Mouse (Mus musculus): ENCODE results near the gene D130043K22Rik. TPM values are rescaled to one million over a fixed set of nuclear protein-coding genes. Genes with fewer than 3 reads are reported as not detected.
A peak's percentile ranks its signal among the peaks of the same experiment; 100 is the strongest.

Gene D130043K22Rik
- polyA plus RNA-seq, 1 experiment from 2014 or later, result 2.7 TPM

- Histone ChIP-seq H3K9ac (replicated peaks) (no peak overlapping the region), H3K36me3 (peaks cover 38% of the 10 kb centered on the region), H3K27me3 (no peaks in the 10 kb centered on the region), H3K4me2 (replicated peaks) (no peak overlapping the region), H3K4me3 (replicated peaks) (no peak overlapping the region), H3K9me3 (no peaks in the 10 kb centered on the region), H3K4me1 (replicated peaks) (no peaks in the 10 kb centered on the region), H3K27ac (no peak overlapping the region)
- 95% methylated on average over 7 of the region's 7 CpGs for WGBS
- ATAC-seq, result no peak
Measured at GRCm38 (mm10) chr13:24913576-24913975, 68.6 kb downstream of the D130043K22Rik start.

GRCm38 (mm10) chr13:24914915-24915314, 70.0 kb downstream of the D130043K22Rik start:
- no peak for ATAC-seq
- H3K36me3 ChIP-seq, result peaks cover 42% of the 10 kb centered on the region
- no peaks in the 10 kb centered on the region for H3K4me1 ChIP-seq (replicated peaks)
- no peaks in the 10 kb centered on the region for H3K9me3 ChIP-seq
- H3K4me3 ChIP-seq (replicated peaks), result no peak overlapping the region
- no peaks in the 10 kb centered on the region for H3K27me3 ChIP-seq
- H3K27ac ChIP-seq, result no peak overlapping the region
- 93% methylated on average over 4 of the region's 4 CpGs for WGBS
- no peak overlapping the region for H3K9ac ChIP-seq (replicated peaks)
- no peak overlapping the region for H3K4me2 ChIP-seq (replicated peaks)

GRCm38 (mm10) chr13:24915831-24916230, 70.9 kb downstream of the D130043K22Rik start:
- ATAC-seq, result no peak
- no peaks in the 10 kb centered on the region for H3K4me1 ChIP-seq (replicated peaks)
- peaks cover 42% of the 10 kb centered on the region for H3K36me3 ChIP-seq
- WGBS, result 75% methylated on average over 13 of the region's 13 CpGs
- no peaks in the 10 kb centered on the region for H3K9me3 ChIP-seq
- H3K4me2 ChIP-seq (replicated peaks), result no peak overlapping the region
- H3K27me3 ChIP-seq, result no peaks in the 10 kb centered on the region
- H3K4me3 ChIP-seq (replicated peaks), result no peak overlapping the region
- no peak overlapping the region for H3K27ac ChIP-seq
- H3K9ac ChIP-seq (replicated peaks), result no peak overlapping the region

GRCm38 (mm10) chr13:24920333-24920977, 75.5 kb downstream of the D130043K22Rik start:
- H3K27ac ChIP-seq, result no peak overlapping the region
- ATAC-seq, result peak; percentile 75
- no peaks in the 10 kb centered on the region for H3K27me3 ChIP-seq
- 29% methylated on average over 5 of the region's 5 CpGs for WGBS
- H3K36me3 ChIP-seq, result peaks cover 50% of the 10 kb centered on the region
- H3K9ac ChIP-seq (replicated peaks), result no peak overlapping the region
- no peak overlapping the region for H3K4me2 ChIP-seq (replicated peaks)
- H3K4me3 ChIP-seq (replicated peaks), result no peak overlapping the region
- no peaks in the 10 kb centered on the region for H3K4me1 ChIP-seq (replicated peaks)
- no peaks in the 10 kb centered on the region for H3K9me3 ChIP-seq

- no peaks in the 10 kb centered on the region for H3K27me3 ChIP-seq
- WGBS, result 91% methylated on average over 6 of the region's 6 CpGs
- H3K4me3 ChIP-seq (replicated peaks), result no peak overlapping the region
- no peaks in the 10 kb centered on the region for H3K9me3 ChIP-seq
- no peak overlapping the region for H3K27ac ChIP-seq
- H3K36me3 ChIP-seq, result peaks cover 54% of the 10 kb centered on the region
- H3K9ac ChIP-seq (replicated peaks), result no peak overlapping the region
- no peak overlapping the region for H3K4me2 ChIP-seq (replicated peaks)
- H3K4me1 ChIP-seq (replicated peaks), result no peaks in the 10 kb centered on the region
- no peak for ATAC-seq
Measured at GRCm38 (mm10) chr13:24921281-24921680, 76.3 kb downstream of the D130043K22Rik start.

GRCm38 (mm10) chr13:24923991-24924390, 79.1 kb downstream of the D130043K22Rik start:
- H3K9ac ChIP-seq (replicated peaks), result no peak overlapping the region
- no peak overlapping the region for H3K4me2 ChIP-seq (replicated peaks)
- no peak overlapping the region for H3K4me3 ChIP-seq (replicated peaks)
- H3K36me3 ChIP-seq, result peaks cover 37% of the 10 kb centered on the region
- no peak overlapping the region for H3K27ac ChIP-seq
- ATAC-seq, result no peak
- H3K4me1 ChIP-seq (replicated peaks), result no peaks in the 10 kb centered on the region
- WGBS, result 98% methylated on average over 5 of the region's 5 CpGs
- H3K27me3 ChIP-seq, result no peaks in the 10 kb centered on the region
- no peaks in the 10 kb centered on the region for H3K9me3 ChIP-seq

GRCm38 (mm10) chr13:24930591-24930990, 85.7 kb downstream of the D130043K22Rik start:
- Histone ChIP-seq H3K9ac (replicated peaks) (no peak overlapping the region), H3K27ac (no peak overlapping the region), H3K4me1 (replicated peaks) (no peaks in the 10 kb centered on the region), H3K36me3 (peaks cover 4% of the 10 kb centered on the region), H3K4me2 (replicated peaks) (no peak overlapping the region), H3K27me3 (no peaks in the 10 kb centered on the region), H3K4me3 (replicated peaks) (no peak overlapping the region), H3K9me3 (no peaks in the 10 kb centered on the region)
- no peak for ATAC-seq

- 94% methylated on average over 7 of the region's 7 CpGs for WGBS
- Histone ChIP-seq H3K4me3 (replicated peaks) (no peak overlapping the region), H3K27me3 (no peaks in the 10 kb centered on the region), H3K4me2 (replicated peaks) (no peak overlapping the region), H3K27ac (no peak overlapping the region), H3K9ac (replicated peaks) (no peak overlapping the region), H3K9me3 (no peaks in the 10 kb centered on the region), H3K36me3 (no peaks in the 10 kb centered on the region), H3K4me1 (replicated peaks) (peaks cover 14% of the 10 kb centered on the region)
- ATAC-seq, result no peak
Measured at GRCm38 (mm10) chr13:24933199-24933598, 88.3 kb downstream of the D130043K22Rik start.

GRCm38 (mm10) chr13:24936772-24937107, 91.8 kb downstream of the D130043K22Rik start:
- Histone ChIP-seq H3K27me3 (no peaks in the 10 kb centered on the region), H3K4me1 (replicated peaks) (peaks cover 26% of the 10 kb centered on the region), H3K9ac (replicated peaks) (peak overlapping the region; percentile 93), H3K4me3 (replicated peaks) (peak overlapping the region; percentile 88), H3K36me3 (no peaks in the 10 kb centered on the region), H3K27ac (peak overlapping the region; percentile 84; the same call in 1 of the 2 replicates), H3K9me3 (no peaks in the 10 kb centered on the region), H3K4me2 (replicated peaks) (peak overlapping the region; percentile 78)
- WGBS, result 55% methylated on average over 5 of the region's 5 CpGs
- ATAC-seq, result peak; percentile 53

GRCm38 (mm10) chr13:24937108-24937838, 92.3 kb downstream of the D130043K22Rik start, which contains the start of gene Aldh5a1:
TSS of gene Aldh5a1 (minus strand) at chr13:24937661.
- Histone ChIP-seq H3K36me3 (no peaks in the 10 kb centered on the region), H3K27ac (peak within 1 kb of the TSS; percentile 84), H3K27me3 (no peaks in the 10 kb centered on the region), H3K4me1 (replicated peaks) (peaks cover 26% of the 10 kb centered on the region), H3K4me2 (replicated peaks) (peak within 1 kb of the TSS; percentile 78), H3K9ac (replicated peaks) (peak within 1 kb of the TSS; percentile 93), H3K9me3 (no peaks in the 10 kb centered on the region), H3K4me3 (replicated peaks) (peak within 1 kb of the TSS; percentile 88)
- WGBS, result under 1% methylated on average over 75 of the region's 75 CpGs
- ATAC-seq, result peak; percentile 87

- Histone ChIP-seq H3K36me3 (no peaks in the 10 kb centered on the region), H3K4me1 (replicated peaks) (peaks cover 30% of the 10 kb centered on the region), H3K27ac (peak overlapping the region; percentile 84; the same call in 1 of the 2 replicates), H3K9me3 (no peaks in the 10 kb centered on the region), H3K9ac (replicated peaks) (peak overlapping the region; percentile 93), H3K4me3 (replicated peaks) (peak overlapping the region; percentile 88), H3K4me2 (replicated peaks) (peak overlapping the region; percentile 78), H3K27me3 (no peaks in the 10 kb centered on the region)
- peak; percentile 64 for ATAC-seq
- 21% methylated on average over 12 of the region's 12 CpGs for WGBS
Measured at GRCm38 (mm10) chr13:24937839-24938166, 92.9 kb downstream of the D130043K22Rik start.

GRCm38 (mm10) chr13:24938683-24939082, 93.7 kb downstream of the D130043K22Rik start:
- Histone ChIP-seq H3K27me3 (no peaks in the 10 kb centered on the region), H3K4me2 (replicated peaks) (no peak overlapping the region), H3K27ac (no peak overlapping the region), H3K9ac (replicated peaks) (no peak overlapping the region), H3K36me3 (no peaks in the 10 kb centered on the region), H3K9me3 (no peaks in the 10 kb centered on the region), H3K4me3 (replicated peaks) (no peak overlapping the region), H3K4me1 (replicated peaks) (peaks cover 32% of the 10 kb centered on the region)
- ATAC-seq, result no peak
- WGBS, result 35% methylated on average over 9 of the region's 9 CpGs
